Mouse (Mus musculus) intestine, embryonic 14.5 days (tissue): Measurements from ENCODE around the gene Gm49661. TPM values are rescaled to one million over a fixed set of nuclear protein-coding genes. Genes with fewer than 3 reads are reported as not detected.

Experiments
- ATAC-seq: fragments of 200-750 bp; cut with Nextera tagmentation; replicated peaks from 2 replicates; pipeline ENCODE4 v1.8.0; 2017; ENCODE audit warnings: low read depth, moderate number of reproducible peaks, moderate TSS enrichment, moderate library complexity; ENCODE audit not compliant: low FRiP score, low TSS enrichment
- DNase-seq: peaks from one replicate; pipeline ENCODE4 v3.0.0-alpha.2; 2018; ENCODE audit warnings: low spot score
- H3K27ac ChIP-seq: fragments of 300-500 bp; sonication (generic); 2 replicates; pipeline ENCODE4 v1.5.1; 2014; ENCODE audit warnings: low read depth, mild to moderate bottlenecking, control low read depth
- H3K27me3 ChIP-seq: fragments of 300-500 bp; sonication (generic); replicated peaks from 2 replicates; pipeline ENCODE4 v1.6.1; 2014; ENCODE audit warnings: low read length, control low read depth; ENCODE audit not compliant: control insufficient read depth, insufficient read depth
- H3K36me3 ChIP-seq: fragments of 300-500 bp; sonication (generic); 2 replicates; pipeline ENCODE4 v1.6.1; 2014; ENCODE audit warnings: low read length, control low read depth; ENCODE audit not compliant: control insufficient read depth, insufficient read depth
- H3K4me1 ChIP-seq: fragments of 300-500 bp; sonication (generic); replicated peaks from 2 replicates; pipeline ENCODE4 v1.6.1; 2014; ENCODE audit warnings: low read length, control low read depth, mixed read lengths; ENCODE audit not compliant: control insufficient read depth, insufficient read depth
- H3K4me2 ChIP-seq: fragments of 300-500 bp; sonication (generic); 2 replicates; pipeline ENCODE4 v1.6.1; 2014; ENCODE audit warnings: low read length
- H3K4me3 ChIP-seq: fragments of 300-500 bp; sonication (generic); 2 replicates; pipeline ENCODE4 v1.5.1; 2014; ENCODE audit warnings: low read depth, low read length, control low read depth, mixed read lengths
- H3K9ac ChIP-seq: fragments of 300-500 bp; sonication (generic); 2 replicates; pipeline ENCODE4 v1.6.1; 2014; ENCODE audit warnings: mild to moderate bottlenecking, low read length
- H3K9me3 ChIP-seq: fragments of 300-500 bp; sonication (generic); 2 replicates; pipeline ENCODE4 v1.6.1; 2016; ENCODE audit warnings: low read length, control low read depth; ENCODE audit not compliant: control insufficient read depth
- WGBS: fragments of 180-500 bp; shearing (Covaris S2); extraction: QIAGEN DNeasy Blood & Tissue Kit; methylation state at CpG from one replicate; pipeline ENCODE4 v1.1.7; 2014; 5-methylcytosine and 5-hydroxymethylcytosine counted together
- polyA plus RNA-seq: library from polyadenylated mRNA; unstranded; fragments of >200 nt; fragmentation: Nextera tagmentation; extraction: Ambion mirVana; gene quantifications from 2 replicates; pipeline ENCODE4 v1.2.1, GENCODE M21; 2014

Gene Gm49661
- polyA plus RNA-seq, 1 experiment from 2014 or later, result not detected

- no peaks in the 10 kb centered on the region for H3K36me3 ChIP-seq
- H3K9me3 ChIP-seq, result no peaks in the 10 kb centered on the region
- DNase-seq (no peak), ATAC-seq (no peak)
- peaks cover 75% of the 10 kb centered on the region for H3K27me3 ChIP-seq
- no peak overlapping the region; the same call in 1 of the 2 replicates for H3K4me2 ChIP-seq
- H3K27ac ChIP-seq, result no peak overlapping the region
- no peak overlapping the region; the same call in 1 of the 2 replicates for H3K4me3 ChIP-seq
- peaks cover 10% of the 10 kb centered on the region for H3K4me1 ChIP-seq
- H3K9ac ChIP-seq, result no peak overlapping the region
- WGBS, result under 1% methylated on average over 15 of the region's 15 CpGs
Observed at GRCm38 (mm10) chr8:84934860-84935259, 34.4 kb downstream of the Gm49661 start.

- H3K9ac ChIP-seq, result no peak overlapping the region
- H3K4me1 ChIP-seq, result peaks cover 10% of the 10 kb centered on the region
- H3K9me3 ChIP-seq, result no peaks in the 10 kb centered on the region
- H3K27me3 ChIP-seq, result peaks cover 80% of the 10 kb centered on the region
- H3K4me3 ChIP-seq, result no peak overlapping the region
- no peak overlapping the region for H3K4me2 ChIP-seq
- DNase-seq (no peak), ATAC-seq (no peak)
- no peak overlapping the region for H3K27ac ChIP-seq
- H3K36me3 ChIP-seq, result no peaks in the 10 kb centered on the region
- WGBS, result 83% methylated on average over 16 of the region's 16 CpGs
Observed at GRCm38 (mm10) chr8:84933767-84934559, 35.3 kb downstream of the Gm49661 start.

GRCm38 (mm10) chr8:84930582-84930981, 38.7 kb downstream of the Gm49661 start:
- H3K9ac ChIP-seq, result no peak overlapping the region
- DNase-seq (no peak), ATAC-seq (no peak)
- H3K27me3 ChIP-seq, result peaks cover 53% of the 10 kb centered on the region
- no peak overlapping the region for H3K27ac ChIP-seq
- 83% methylated on average over 13 of the region's 13 CpGs for WGBS
- H3K4me2 ChIP-seq, result no peak overlapping the region
- no peaks in the 10 kb centered on the region for H3K9me3 ChIP-seq
- no peaks in the 10 kb centered on the region for H3K36me3 ChIP-seq
- peaks cover 3% of the 10 kb centered on the region; the same call in 1 of the 2 replicates for H3K4me1 ChIP-seq
- no peak overlapping the region for H3K4me3 ChIP-seq

GRCm38 (mm10) chr8:84928456-84929306, 40.6 kb downstream of the Gm49661 start:
- H3K9ac ChIP-seq, result no peak overlapping the region
- no peak overlapping the region for H3K27ac ChIP-seq
- no peaks in the 10 kb centered on the region for H3K9me3 ChIP-seq
- peak overlapping the region; percentile 59 for H3K4me2 ChIP-seq
- WGBS, result 3% methylated on average over 48 of the region's 52 CpGs
- no peaks in the 10 kb centered on the region; the same call in 1 of the 2 replicates for H3K4me1 ChIP-seq
- DNase-seq (peak; percentile 85), ATAC-seq (peak; percentile 76)
- peaks cover 37% of the 10 kb centered on the region for H3K27me3 ChIP-seq
- H3K36me3 ChIP-seq, result no peaks in the 10 kb centered on the region
- H3K4me3 ChIP-seq, result peak overlapping the region; percentile 23

GRCm38 (mm10) chr8:84927513-84927912, 41.7 kb downstream of the Gm49661 start:
- WGBS, result 83% methylated on average over 1 of the region's 1 CpGs
- no peaks in the 10 kb centered on the region; the same call in 1 of the 2 replicates for H3K4me1 ChIP-seq
- no peak for ATAC-seq

GRCm38 (mm10) chr8:84925557-84925956, 43.7 kb downstream of the Gm49661 start:
- Histone ChIP-seq H3K9ac (no peak overlapping the region), H3K27ac (no peak overlapping the region), H3K4me1 (no peaks in the 10 kb centered on the region; the same call in 1 of the 2 replicates), H3K9me3 (no peaks in the 10 kb centered on the region), H3K4me2 (no peak overlapping the region), H3K27me3 (peaks cover 24% of the 10 kb centered on the region), H3K36me3 (no peaks in the 10 kb centered on the region), H3K4me3 (no peak overlapping the region)
- WGBS, result 67% methylated on average over 7 of the region's 7 CpGs
- ATAC-seq (no peak), DNase-seq (no peak)

More at GRCm38 (mm10) chr8:84927513-84927912, 41.7 kb downstream of the Gm49661 start:
- Histone ChIP-seq H3K36me3 (no peaks in the 10 kb centered on the region), H3K9me3 (no peaks in the 10 kb centered on the region), H3K27ac (no peak overlapping the region), H3K4me2 (no peak overlapping the region), H3K27me3 (peaks cover 39% of the 10 kb centered on the region), H3K4me3 (no peak overlapping the region), H3K9ac (no peak overlapping the region)
- DNase-seq, result no peak

- ATAC-seq (no peak), DNase-seq (no peak)
- no peaks in the 10 kb centered on the region for H3K36me3 ChIP-seq
- no peaks in the 10 kb centered on the region for H3K4me1 ChIP-seq
- no peak overlapping the region for H3K27ac ChIP-seq
- H3K9me3 ChIP-seq, result no peaks in the 10 kb centered on the region
- H3K27me3 ChIP-seq, result peaks cover 16% of the 10 kb centered on the region; the same call in 1 of the 2 replicates
- H3K9ac ChIP-seq, result no peak overlapping the region
- H3K4me2 ChIP-seq, result no peak overlapping the region
- no peak overlapping the region for H3K4me3 ChIP-seq
- 67% methylated on average over 2 of the region's 2 CpGs for WGBS
Observed at GRCm38 (mm10) chr8:84921596-84921995, 47.6 kb downstream of the Gm49661 start.

- H3K27me3 ChIP-seq, result peaks cover 25% of the 10 kb centered on the region
- H3K4me3 ChIP-seq, result no peak overlapping the region
- 90% methylated on average over 15 of the region's 15 CpGs for WGBS
- no peaks in the 10 kb centered on the region for H3K4me1 ChIP-seq
- ATAC-seq (no peak), DNase-seq (no peak)
- no peak overlapping the region for H3K27ac ChIP-seq
- no peaks in the 10 kb centered on the region for H3K9me3 ChIP-seq
- no peaks in the 10 kb centered on the region for H3K36me3 ChIP-seq
- H3K4me2 ChIP-seq, result no peak overlapping the region
- no peak overlapping the region for H3K9ac ChIP-seq
Observed at GRCm38 (mm10) chr8:84918646-84919045, 50.6 kb downstream of the Gm49661 start.
